Mouse (Mus musculus): Measurements from ENCODE around the gene Lhx5. TPM values are rescaled to one million over a fixed set of nuclear protein-coding genes. Genes with fewer than 3 reads are reported as not detected.
A peak's percentile ranks its signal among the peaks of the same experiment; 100 is the strongest.

The Lhx5 gene
- 48.9 and 50.7 TPM in 2 replicates for polyA plus RNA-seq (2015; fragmentation: Nextera tagmentation; extraction: Ambion mirVana)

DNA sequence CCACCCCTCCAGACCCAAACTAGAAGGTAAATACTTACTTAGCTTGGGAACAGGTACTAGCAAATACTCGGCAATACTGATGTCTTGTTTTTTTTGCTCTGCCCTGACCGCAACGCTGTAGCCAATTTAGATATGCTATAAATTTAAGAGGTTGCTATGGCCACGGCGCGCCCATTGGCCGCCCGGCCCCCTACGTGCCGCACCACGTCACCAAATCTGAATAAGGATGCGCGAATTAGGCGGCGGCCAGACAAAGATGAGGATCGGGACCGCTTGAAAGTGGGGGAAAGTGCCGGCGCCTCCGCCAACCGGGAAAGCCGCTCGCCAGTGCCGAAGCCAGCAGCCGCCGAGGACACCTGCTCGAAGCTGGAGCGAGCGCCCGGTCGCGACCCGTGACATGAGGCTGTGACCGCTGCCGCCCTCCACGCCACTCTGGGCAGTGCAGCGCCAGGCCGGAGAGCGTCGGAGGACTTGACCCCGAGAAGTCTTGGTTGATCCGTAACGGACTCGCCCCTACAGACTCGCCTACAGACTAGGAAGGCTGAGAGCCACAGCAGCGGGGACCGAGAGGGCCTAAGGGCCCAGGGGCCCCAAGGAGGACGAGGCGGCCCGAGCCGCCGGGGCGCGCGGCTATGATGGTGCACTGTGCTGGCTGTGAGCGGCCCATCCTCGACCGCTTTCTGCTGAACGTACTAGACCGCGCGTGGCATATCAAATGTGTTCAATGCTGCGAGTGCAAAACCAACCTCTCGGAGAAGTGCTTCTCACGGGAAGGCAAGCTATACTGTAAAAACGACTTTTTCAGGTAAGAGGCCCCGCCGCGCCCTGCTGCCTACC lies at the start of gene Lhx5:
Gene Lhx5, plus strand, starts transcription at position 51 of the 837 bp plus-strand sequence.
- WGBS, result under 1% methylated on average over 69 of the region's 69 CpGs
- peak within 1 kb of the TSS; percentile 67 for H3K4me3 ChIP-seq
- peak within 1 kb of the TSS; percentile 74 for H3K4me2 ChIP-seq
- peaks cover 24% of the 10 kb centered on the region for H3K4me1 ChIP-seq (replicated peaks)
- peak within 1 kb of the TSS; percentile 97 for H3K27ac ChIP-seq
- H3K27me3 ChIP-seq, result peaks cover 94% of the 10 kb centered on the region
- peaks cover 8% of the 10 kb centered on the region; the same call in 1 of the 2 replicates for H3K36me3 ChIP-seq
- peak within 1 kb of the TSS; percentile 96 for H3K9ac ChIP-seq
- peak; percentile 80 for ATAC-seq (ENCODE audit: low FRiP score)
- no peaks in the 10 kb centered on the region for H3K9me3 ChIP-seq

- Histone ChIP-seq H3K4me1 (replicated peaks) (peaks cover 27% of the 10 kb centered on the region), H3K9me3 (no peaks in the 10 kb centered on the region), H3K9ac (no peak overlapping the region), H3K4me2 (no peak overlapping the region), H3K27ac (no peak overlapping the region), H3K4me3 (no peak overlapping the region), H3K36me3 (no peaks in the 10 kb centered on the region), H3K27me3 (peaks cover 22% of the 10 kb centered on the region)
- no peak for ATAC-seq (ENCODE audit: low FRiP score)
- WGBS, result 76% methylated on average over 4 of the region's 4 CpGs
Measured at GRCm38 (mm10) chr5:120386361-120386760, 45.1 kb upstream of the Lhx5 start.

- H3K27ac ChIP-seq, result peak overlapping the region; percentile 52
Measured at GRCm38 (mm10) chr5:120388765-120389164, 42.7 kb upstream of the Lhx5 start.

GRCm38 (mm10) chr5:120389973-120390372 lies 41.5 kb upstream of the Lhx5 start:
- Histone ChIP-seq H3K27ac (peak overlapping the region; percentile 58; the same call in 1 of the 2 replicates), H3K36me3 (no peaks in the 10 kb centered on the region)
- ATAC-seq (ENCODE audit: low FRiP score), result no peak

More at GRCm38 (mm10) chr5:120388765-120389164, 42.7 kb upstream of the Lhx5 start:
- Histone ChIP-seq H3K4me3 (no peak overlapping the region), H3K9ac (no peak overlapping the region), H3K4me1 (replicated peaks) (peaks cover 26% of the 10 kb centered on the region), H3K36me3 (no peaks in the 10 kb centered on the region), H3K4me2 (no peak overlapping the region), H3K27me3 (peaks cover 17% of the 10 kb centered on the region), H3K9me3 (no peaks in the 10 kb centered on the region)
- ATAC-seq (ENCODE audit: low FRiP score), result no peak
- 30% methylated on average over 9 of the region's 9 CpGs for WGBS

GRCm38 (mm10) chr5:120393871-120394667 lies 37.4 kb upstream of the Lhx5 start:
- H3K9me3 ChIP-seq, result no peaks in the 10 kb centered on the region
- no peak overlapping the region for H3K9ac ChIP-seq
- H3K27ac ChIP-seq, result peak overlapping the region; percentile 85
- H3K4me3 ChIP-seq, result no peak overlapping the region
- peaks cover 47% of the 10 kb centered on the region for H3K4me1 ChIP-seq (replicated peaks)
- ATAC-seq (ENCODE audit: low FRiP score), result peak; percentile 62
- 5% methylated on average over 25 of the region's 25 CpGs for WGBS
- H3K4me2 ChIP-seq, result peak overlapping the region; percentile 10; the same call in 1 of the 2 replicates
- H3K27me3 ChIP-seq, result peaks cover 34% of the 10 kb centered on the region
- H3K36me3 ChIP-seq, result no peaks in the 10 kb centered on the region

More at GRCm38 (mm10) chr5:120389973-120390372, 41.5 kb upstream of the Lhx5 start:
- H3K4me3 ChIP-seq, result no peak overlapping the region
- H3K9ac ChIP-seq, result no peak overlapping the region
- WGBS, result 70% methylated on average over 2 of the region's 2 CpGs
- H3K4me1 ChIP-seq (replicated peaks), result peaks cover 38% of the 10 kb centered on the region
- no peak overlapping the region for H3K4me2 ChIP-seq
- H3K27me3 ChIP-seq, result peaks cover 17% of the 10 kb centered on the region
- no peaks in the 10 kb centered on the region for H3K9me3 ChIP-seq

DNA sequence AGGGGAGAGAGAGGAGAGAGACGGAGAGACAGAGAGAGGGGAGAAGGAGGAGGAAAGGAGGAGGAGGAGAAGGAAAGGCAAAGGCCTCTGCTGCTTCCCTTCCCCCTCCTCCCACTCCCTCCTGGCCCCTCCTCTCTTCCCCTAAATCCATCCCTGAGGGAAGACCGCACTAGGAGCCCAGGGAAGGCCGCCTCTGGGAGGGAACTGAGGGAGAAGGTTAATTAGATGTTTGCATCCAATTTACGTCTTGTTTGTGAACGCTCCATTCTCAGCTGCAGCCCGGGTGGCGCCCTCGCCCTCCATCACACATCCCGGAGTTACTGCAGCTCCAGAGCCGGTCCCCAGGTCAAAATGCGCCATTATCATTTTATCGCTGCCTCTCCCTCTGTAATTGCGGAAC lies 33.5 kb upstream of the Lhx5 start:
- H3K9me3 ChIP-seq, result no peaks in the 10 kb centered on the region
- H3K27ac ChIP-seq, result peak overlapping the region; percentile 70
- peaks cover 44% of the 10 kb centered on the region for H3K27me3 ChIP-seq
- H3K9ac ChIP-seq, result 0 out of 2 replicates have a peak overlapping the region, but pooled peaks have one; percentile 14
- no peak overlapping the region for H3K4me3 ChIP-seq
- no peak for ATAC-seq (ENCODE audit: low FRiP score)
- H3K4me2 ChIP-seq, result peak overlapping the region; percentile 23; the same call in 1 of the 2 replicates
- H3K36me3 ChIP-seq, result no peaks in the 10 kb centered on the region
- WGBS, result 4% methylated on average over 13 of the region's 13 CpGs
- peaks cover 38% of the 10 kb centered on the region for H3K4me1 ChIP-seq (replicated peaks)

DNA sequence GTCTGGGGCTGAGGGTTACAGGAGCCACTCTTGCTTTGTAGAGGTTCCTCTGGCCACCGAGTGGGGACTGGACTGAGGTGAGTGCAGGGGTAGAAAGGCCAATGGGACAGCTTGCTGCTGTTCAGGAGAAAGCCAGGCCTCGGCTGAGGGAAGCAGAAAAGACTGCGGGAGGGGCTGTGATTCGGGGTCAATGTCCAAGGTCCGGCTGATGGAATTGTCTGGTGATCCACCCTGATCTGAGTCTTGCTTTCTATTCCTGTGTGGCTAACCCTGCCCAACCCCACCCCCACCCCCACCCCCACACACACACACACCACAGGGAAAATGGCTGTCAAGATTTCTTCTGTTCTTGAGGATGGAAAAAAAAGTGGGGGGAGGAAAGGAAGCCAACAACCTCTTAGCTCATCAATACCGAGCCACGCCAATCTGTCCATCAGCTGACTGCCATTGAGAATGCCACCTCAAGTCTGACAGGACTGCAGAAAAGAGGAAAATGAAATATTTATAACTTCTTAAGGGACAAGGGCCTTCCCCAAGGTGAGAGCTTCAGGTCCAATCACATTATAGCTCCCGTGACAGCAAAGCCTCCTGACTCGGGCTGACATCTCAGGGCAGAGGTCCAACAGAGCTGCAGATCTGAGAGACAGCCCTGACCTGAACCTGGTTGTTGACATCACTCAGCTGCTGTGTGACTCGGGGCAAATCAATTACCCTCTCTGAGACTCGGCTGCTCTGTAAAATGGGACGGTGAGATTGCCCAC lies 26.5 kb upstream of the Lhx5 start:
- H3K27me3 ChIP-seq, result peaks cover 18% of the 10 kb centered on the region
- H3K4me1 ChIP-seq (replicated peaks), result peaks cover 21% of the 10 kb centered on the region
- WGBS, result 81% methylated on average over 12 of the region's 12 CpGs
- H3K36me3 ChIP-seq, result no peaks in the 10 kb centered on the region
- H3K4me3 ChIP-seq, result no peak overlapping the region
- no peak overlapping the region for H3K4me2 ChIP-seq
- no peaks in the 10 kb centered on the region for H3K9me3 ChIP-seq
- H3K9ac ChIP-seq, result no peak overlapping the region
- no peak overlapping the region for H3K27ac ChIP-seq
- ATAC-seq (ENCODE audit: low FRiP score), result no peak

GRCm38 (mm10) chr5:120408933-120409332 lies 22.6 kb upstream of the Lhx5 start:
- peak overlapping the region; percentile 72 for H3K9ac ChIP-seq
- peak overlapping the region; percentile 98 for H3K27ac ChIP-seq
- peak; percentile 78 for ATAC-seq (ENCODE audit: low FRiP score)
- peaks cover 6% of the 10 kb centered on the region; the same call in 1 of the 2 replicates for H3K9me3 ChIP-seq
- H3K4me2 ChIP-seq, result peak overlapping the region; percentile 57
- peaks cover 24% of the 10 kb centered on the region for H3K4me1 ChIP-seq (replicated peaks)
- no peaks in the 10 kb centered on the region for H3K36me3 ChIP-seq
- peak overlapping the region; percentile 33 for H3K4me3 ChIP-seq
- peaks cover 42% of the 10 kb centered on the region for H3K27me3 ChIP-seq
- 47% methylated on average over 14 of the region's 14 CpGs for whole genome bisulfite sequencing

- Histone ChIP-seq H3K27me3 (peaks cover 39% of the 10 kb centered on the region), H3K4me1 (replicated peaks) (peaks cover 24% of the 10 kb centered on the region), H3K36me3 (no peaks in the 10 kb centered on the region), H3K27ac (peak overlapping the region; percentile 98), H3K9me3 (peaks cover 6% of the 10 kb centered on the region; the same call in 1 of the 2 replicates), H3K9ac (peak overlapping the region; percentile 72), H3K4me3 (peak overlapping the region; percentile 33), H3K4me2 (peak overlapping the region; percentile 57)
- WGBS, result under 1% methylated on average over 41 of the region's 41 CpGs
- ATAC-seq (ENCODE audit: low FRiP score), result peak; percentile 83
Measured at GRCm38 (mm10) chr5:120409385-120410378, 21.8 kb upstream of the Lhx5 start.

DNA sequence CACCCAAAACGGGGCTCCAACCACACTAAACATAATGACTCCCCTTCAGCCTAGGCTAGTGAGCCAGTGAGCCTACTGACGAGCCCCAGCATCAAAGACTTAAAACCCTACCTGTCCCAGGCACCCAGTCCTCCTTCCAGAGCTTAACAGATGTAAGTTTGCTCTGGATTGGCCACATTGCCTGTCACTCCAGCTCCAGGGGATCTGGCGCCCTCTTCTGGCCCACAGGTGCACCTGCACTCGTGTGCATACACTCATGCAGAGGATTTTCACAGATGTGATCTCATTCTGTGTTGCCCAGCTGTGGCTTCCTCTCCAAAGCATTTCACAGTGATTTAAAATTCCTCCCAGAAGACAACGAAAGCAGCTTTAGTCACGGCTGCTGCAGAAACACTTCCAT lies 18.1 kb upstream of the Lhx5 start:
- peaks cover 23% of the 10 kb centered on the region for H3K4me1 ChIP-seq (replicated peaks)
- H3K4me3 ChIP-seq, result no peak overlapping the region
- peaks cover 6% of the 10 kb centered on the region; the same call in 1 of the 2 replicates for H3K9me3 ChIP-seq
- H3K4me2 ChIP-seq, result no peak overlapping the region
- no peaks in the 10 kb centered on the region for H3K36me3 ChIP-seq
- H3K27me3 ChIP-seq, result peaks cover 63% of the 10 kb centered on the region
- WGBS, result 83% methylated on average over 6 of the region's 6 CpGs
- no peak for ATAC-seq (ENCODE audit: low FRiP score)
- no peak overlapping the region for H3K9ac ChIP-seq
- H3K27ac ChIP-seq, result no peak overlapping the region

Data from hindbrain, embryonic 13.5 days (tissue).